18 mouse cellular contexts compared by ENCODE assay signal in genomic region chr7:64846061-64846460, GRCm38 (mm10). TPM values are rescaled to one million over a fixed set of nuclear protein-coding genes. Genes with fewer than 3 reads are reported as not detected.
DNase-seq lines count a peak whose midpoint lies in the region; ATAC-seq and TF ChIP-seq lines count a peak whose summit lies in the region.
"Had no signal": no experiment of that assay in that cellular context is flagged by ENCODE, and none has a peak within 500 bp of the region (broad histone marks: within the 10 kb centered on the region; RNA-seq: fewer than 3 reads in every experiment).

No protein-coding gene starts in this region.

- ATAC-seq in limb, embryonic 14.5 days (ENCODE audit: low FRiP score, low read depth) = no peak
- ATAC-seq: hindbrain, embryonic 16.5 days; intestine, postnatal 0 days had no signal

- H3K27ac ChIP-seq in cerebellum, adult 2 months (ENCODE audit: insufficient read depth, low read length) = no peak overlapping the region
- peak overlapping the region; percentile 35; the same call in 1 of the 2 replicates for H3K27ac ChIP-seq in gastrocnemius, adult 2 months
- no peak overlapping the region for H3K27ac ChIP-seq in limb, embryonic 14.5 days (replicated peaks; ENCODE audit: low read depth, low read length)
- H3K27ac ChIP-seq in limb, embryonic 10.5 days = no peak overlapping the region
- H3K27ac ChIP-seq: limb, embryonic 12.5 days; liver, embryonic 13.5 days; lung, embryonic 15.5 days had no signal

- TF ChIP-seq POLR2A in cerebellum, adult 2 months (IDR thresholded peaks at IDR 0.05; ENCODE audit: borderline replicate concordance, insufficient read depth, low read length) = no peak
- TF ChIP-seq POLR2A in limb, embryonic 14.5 days (IDR thresholded peaks at IDR 0.05; ENCODE audit: borderline replicate concordance, extremely low read depth, insufficient read depth, insufficient read length) = no peak

- no peak overlapping the region for H3K9ac ChIP-seq in limb, embryonic 14.5 days (ENCODE audit: low read depth, low read length, severe bottlenecking)
- H3K9ac ChIP-seq: limb, embryonic 12.5 days; liver, embryonic 13.5 days; lung, embryonic 15.5 days had no signal

- no peaks in the 10 kb centered on the region for H3K36me3 ChIP-seq in limb, embryonic 14.5 days (ENCODE audit: control insufficient read depth, insufficient read depth, low read length)
- H3K36me3 ChIP-seq in limb, embryonic 10.5 days = no peaks in the 10 kb centered on the region
- H3K36me3 ChIP-seq: limb, embryonic 12.5 days; liver, embryonic 13.5 days; lung, embryonic 15.5 days had no signal

- peak; percentile 49 to 58 for DNase-seq in cerebellum, postnatal 10 days
- DNase-seq in cerebellum, adult 2 months = no peak
- DNase-seq in gastrocnemius, adult 2 months = peak; percentile 34
- no peak for DNase-seq in gastrocnemius, postnatal 10 days
- DNase-seq in limb, embryonic 14.5 days (ENCODE audit: low spot score) = peak; percentile 16
- DNase-seq in limb, embryonic 10.5 days (ENCODE audit: low spot score) = no peak
- DNase-seq in brain, adult 2 months (ENCODE audit: low read depth, low spot score) = peak; percentile 45
- no peak for DNase-seq in urinary bladder, postnatal 10 days (ENCODE audit: low spot score)
- DNase-seq: cerebellum, adult 11 months; cerebellum, postnatal 36 days; liver, embryonic 13.5 days; midbrain, embryonic 14.5 days; thymus, postnatal 25 days had no signal

- no peak overlapping the region for H3K4me3 ChIP-seq in cerebellum, adult 2 months (replicated peaks; ENCODE audit: insufficient read depth, low read depth, low read length)
- no peak overlapping the region for H3K4me3 ChIP-seq in gastrocnemius, adult 2 months
- H3K4me3 ChIP-seq in limb, embryonic 14.5 days (replicated peaks; ENCODE audit: low read length) = no peak overlapping the region
- H3K4me3 ChIP-seq in limb, embryonic 10.5 days = no peak overlapping the region
- H3K4me3 ChIP-seq: limb, embryonic 12.5 days; liver, embryonic 13.5 days; lung, embryonic 15.5 days; myocyte had no signal

- intact Hi-C loops in gastrocnemius, adult 2 months (cut with DNase I) = no loop called here

- 30% methylated on average over 3 of the region's 3 CpGs for WGBS in cerebellum, adult 2 months
- 83% methylated on average over 3 of the region's 3 CpGs for WGBS in limb, embryonic 14.5 days
- WGBS in limb, embryonic 10.5 days = 94% methylated on average over 3 of the region's 3 CpGs

- no peak for TF ChIP-seq CTCF in cerebellum, adult 2 months (IDR thresholded peaks at IDR 0.05; ENCODE audit: borderline replicate concordance, insufficient read depth, low read depth, low read length)
- TF ChIP-seq CTCF in gastrocnemius, adult 2 months (IDR thresholded peaks at IDR 0.05) = no peak

- H3K9me3 ChIP-seq in limb, embryonic 14.5 days (ENCODE audit: control insufficient read depth, low read length) = no peaks in the 10 kb centered on the region
- no peaks in the 10 kb centered on the region for H3K9me3 ChIP-seq in limb, embryonic 10.5 days (replicated peaks)
- H3K9me3 ChIP-seq: limb, embryonic 12.5 days; liver, embryonic 13.5 days; lung, embryonic 15.5 days had no signal

- no peak overlapping the region for H3K4me2 ChIP-seq in limb, embryonic 14.5 days (replicated peaks; ENCODE audit: low read depth, low read length, severe bottlenecking)
- H3K4me2 ChIP-seq: limb, embryonic 12.5 days; liver, embryonic 13.5 days; lung, embryonic 15.5 days had no signal

- no peaks in the 10 kb centered on the region for H3K4me1 ChIP-seq in cerebellum, adult 2 months (ENCODE audit: control insufficient read depth, insufficient read depth, low read length)
- no peaks in the 10 kb centered on the region for H3K4me1 ChIP-seq in limb, embryonic 14.5 days (ENCODE audit: control insufficient read depth, insufficient read depth, low read length)
- peaks cover 7% of the 10 kb centered on the region for H3K4me1 ChIP-seq in limb, embryonic 10.5 days
- H3K4me1 ChIP-seq: limb, embryonic 12.5 days; liver, embryonic 13.5 days; lung, embryonic 15.5 days had no signal

- no peaks in the 10 kb centered on the region for H3K27me3 ChIP-seq in cerebellum, adult 2 months (ENCODE audit: control insufficient read depth, insufficient read depth, low read length)
- H3K27me3 ChIP-seq in limb, embryonic 14.5 days (ENCODE audit: control insufficient read depth, insufficient read depth, low read length) = no peaks in the 10 kb centered on the region
- no peaks in the 10 kb centered on the region for H3K27me3 ChIP-seq in limb, embryonic 10.5 days (ENCODE audit: low read depth, poor library complexity, severe bottlenecking)
- H3K27me3 ChIP-seq: limb, embryonic 12.5 days; liver, embryonic 13.5 days; lung, embryonic 15.5 days had no signal

RNA-seq across cellular contexts. Expression of gene Nsmce3, which starts 26.7 kb away (rescaled TPM):
- 6.6 and 6.8 TPM in 2 replicates for polyA plus RNA-seq in cerebellum, adult 2 months (2012; rRNA removed)
- 1 to 10 TPM; 2.2 to 2.7 TPM for total RNA-seq in gastrocnemius, adult 2 months (2021)
- 1 to 10 TPM; 3.8 to 4.4 TPM for total RNA-seq in gastrocnemius, postnatal 10 days (2021)
- 7.1 and 8.0 TPM in 2 replicates for polyA plus RNA-seq in limb, embryonic 14.5 days (2012; rRNA removed)
- 11.3 and 12.4 TPM in 2 replicates for polyA plus RNA-seq in limb, embryonic 14.5 days (2014; fragmentation: Nextera tagmentation; extraction: Ambion mirVana)
- polyA plus RNA-seq in limb, embryonic 10.5 days (2016; fragmentation: Nextera tagmentation; extraction: Ambion mirVana) = 9.9 and 10.2 TPM in 2 replicates

Comparison
In these comparisons a context has a peak if more than half of its experiments do, and no peak if none do; other contexts are left out.
1. DNase-seq: peak in cerebellum, postnatal 10 days (2 of 2), gastrocnemius, adult 2 months (single experiment), limb, embryonic 14.5 days (single experiment) and brain, adult 2 months (single experiment); none in cerebellum, adult 2 months (0 of 2), gastrocnemius, postnatal 10 days (single experiment), limb, embryonic 10.5 days (single experiment) and urinary bladder, postnatal 10 days (single experiment).